In the genomic region with DNA sequence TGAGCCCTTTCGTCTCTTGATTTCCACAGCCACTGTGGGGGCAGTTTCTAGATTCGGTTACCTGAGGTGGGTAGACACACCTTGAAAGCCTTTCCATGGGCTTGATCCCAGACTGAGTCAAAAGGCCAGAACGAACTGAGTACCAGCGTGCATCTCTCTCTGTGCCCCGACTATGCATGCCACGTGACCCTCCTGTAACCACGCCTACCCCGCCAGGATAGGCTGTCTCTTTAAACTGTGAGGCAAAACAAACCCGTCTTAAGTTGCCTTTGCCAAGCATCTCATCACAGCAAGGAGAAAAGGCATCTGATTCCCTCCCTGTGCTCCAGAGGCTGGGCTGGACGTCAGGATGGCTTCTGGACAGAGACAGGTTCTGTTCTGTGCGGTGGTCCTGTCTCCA, we compare ENCODE assay signal across 17 mouse cellular contexts.
DNase-seq lines count a peak whose midpoint lies in the region; ATAC-seq and TF ChIP-seq lines count a peak whose summit lies in the region.
"Had no signal": no experiment of that assay in that cellular context is flagged by ENCODE, and none has a peak within 500 bp of the region (broad histone marks: within the 10 kb centered on the region; RNA-seq: fewer than 3 reads in every experiment).

No protein-coding gene starts in this region.

- peaks cover 16% of the 10 kb centered on the region for H3K4me1 ChIP-seq in heart, embryonic 10.5 days
- H3K4me1 ChIP-seq in lung, adult 2 months (ENCODE audit: control insufficient read depth, insufficient read depth, low read length), result no peaks in the 10 kb centered on the region
- H3K4me1 ChIP-seq in MEL (ENCODE audit: control insufficient read depth in 1 of 2, insufficient read depth in 2 of 2, low read length in 2 of 2), result no peaks in the 10 kb centered on the region
- peaks cover 17% of the 10 kb centered on the region for H3K4me1 ChIP-seq in limb, embryonic 14.5 days (ENCODE audit: control insufficient read depth, insufficient read depth, low read length)

- no peak for TF ChIP-seq RAD21 in MEL (IDR thresholded peaks at IDR 0.05; ENCODE audit: low read depth, low read length)

- no peaks in the 10 kb centered on the region for H3K79me2 ChIP-seq in MEL (ENCODE audit: control insufficient read depth, insufficient read depth, low read length, poor library complexity)

- no peak for TF ChIP-seq EP300 in MEL (IDR thresholded peaks at IDR 0.05; ENCODE audit: low read depth in 1 of 2, low read length in 2 of 2)

- no peaks in the 10 kb centered on the region for H3K9me3 ChIP-seq in heart, embryonic 10.5 days
- H3K9me3 ChIP-seq in MEL (replicated peaks; ENCODE audit: insufficient read depth, low read length), result no peaks in the 10 kb centered on the region
- no peaks in the 10 kb centered on the region for H3K9me3 ChIP-seq in limb, embryonic 14.5 days (ENCODE audit: control insufficient read depth, low read length)
- H3K9me3 ChIP-seq: forebrain, embryonic 10.5 days; heart, embryonic 13.5 days; limb, embryonic 12.5 days; neural tube, embryonic 12.5 days had no signal

- H3K27me3 ChIP-seq in heart, embryonic 10.5 days (ENCODE audit: insufficient read depth, poor library complexity, severe bottlenecking), result peaks cover 30% of the 10 kb centered on the region
- H3K27me3 ChIP-seq in MEL (ENCODE audit: control insufficient read depth in 1 of 2, insufficient read depth in 2 of 2, low read length in 2 of 2), result peaks cover 0 to under 1% of the 10 kb centered on the region in 2 experiments; a peak in 1 of 4 replicates
- no peaks in the 10 kb centered on the region for H3K27me3 ChIP-seq in limb, embryonic 14.5 days (ENCODE audit: control insufficient read depth, insufficient read depth, low read length)
- H3K27me3 ChIP-seq: limb, embryonic 12.5 days had no signal

- ATAC-seq in limb, embryonic 14.5 days (ENCODE audit: low FRiP score, low read depth), result no peak
- no peak for ATAC-seq in erythroid progenitor cell, adult 5-6 weeks (replicated peaks; ENCODE audit: low FRiP score, poor library complexity, severe bottlenecking)
- ATAC-seq: inflammation-experienced regulatory T-cells, adult 6 months had no signal

- 37% methylated on average over 11 of the region's 11 CpGs for WGBS in heart, embryonic 10.5 days
- 51% methylated on average over 11 of the region's 11 CpGs for WGBS in lung, adult 2 months
- 50% methylated on average over 11 of the region's 11 CpGs for WGBS in limb, embryonic 14.5 days

- no peak overlapping the region for H3K27ac ChIP-seq in heart, embryonic 10.5 days
- no peak overlapping the region for H3K27ac ChIP-seq in MEL (ENCODE audit: control insufficient read depth, low read depth, low read length)
- H3K27ac ChIP-seq in limb, embryonic 14.5 days (replicated peaks; ENCODE audit: low read depth, low read length), result no peak overlapping the region
- H3K27ac ChIP-seq: heart, embryonic 13.5 days; neural tube, embryonic 12.5 days had no signal

- no peak for TF ChIP-seq POLR2A in lung, adult 2 months (IDR thresholded peaks at IDR 0.05; ENCODE audit: borderline replicate concordance, extremely low read depth, low read depth, low read length)
- TF ChIP-seq POLR2A in MEL (IDR thresholded peaks at IDR 0.05; ENCODE audit: control insufficient read depth in 1 of 2, insufficient read depth in 1 of 2, low read depth in 1 of 2, low read length in 2 of 2, poor library complexity in 1 of 2), result no peak
- no peak for TF ChIP-seq POLR2A in limb, embryonic 14.5 days (IDR thresholded peaks at IDR 0.05; ENCODE audit: borderline replicate concordance, extremely low read depth, insufficient read depth, insufficient read length)

- DNase-seq in heart, embryonic 10.5 days (ENCODE audit: low spot score), result no peak
- DNase-seq in heart, adult 8-10 months (ENCODE audit: low spot score), result no peak
- DNase-seq in lung, postnatal 36 days, result peak; percentile 15
- DNase-seq in lung, adult 2 months, result no peak
- DNase-seq in MEL (ENCODE audit: low read depth, low spot score), result no peak
- peak; percentile 9 for DNase-seq in limb, embryonic 14.5 days (ENCODE audit: low spot score)
- DNase-seq: adrenal gland, adult 2 months; B cell, adult 2 months; cerebellum, adult 11-12 months; heart, postnatal 4 days; right cerebral cortex, postnatal 14 days had no signal

- TF ChIP-seq CTCF in lung, adult 2 months (IDR thresholded peaks at IDR 0.05; ENCODE audit: insufficient read depth, low read length), result no peak
- TF ChIP-seq CTCF in MEL (IDR thresholded peaks at IDR 0.05 in 2 of 3, conservative IDR thresholded peaks at IDR 0.05 in 1 of 3; ENCODE audit: control insufficient read depth in 1 of 3, insufficient read depth in 1 of 3, low read depth in 2 of 3, low read length in 3 of 3, poor library complexity in 1 of 3, severe bottlenecking in 1 of 3), result no peak

- H3K4me3 ChIP-seq in heart, embryonic 10.5 days, result 0 out of 2 replicates have a peak overlapping the region, but pooled peaks have one; percentile 7
- no peak overlapping the region for H3K4me3 ChIP-seq in lung, adult 2 months (replicated peaks; ENCODE audit: extremely low read depth, low read depth, low read length)
- no peak overlapping the region for H3K4me3 ChIP-seq in MEL (ENCODE audit: control insufficient read depth in 1 of 2, insufficient read depth in 1 of 2, low read depth in 2 of 2, low read length in 2 of 2)
- H3K4me3 ChIP-seq in limb, embryonic 14.5 days (replicated peaks; ENCODE audit: low read length), result no peak overlapping the region
- H3K4me3 ChIP-seq: forebrain, embryonic 10.5 days; heart, embryonic 13.5 days; limb, embryonic 12.5 days; neural tube, embryonic 12.5 days had no signal

- no peaks in the 10 kb centered on the region for H3K36me3 ChIP-seq in heart, embryonic 10.5 days
- H3K36me3 ChIP-seq in MEL (ENCODE audit: control insufficient read depth in 1 of 2, insufficient read depth in 2 of 2, low read length in 2 of 2), result no peaks in the 10 kb centered on the region
- no peaks in the 10 kb centered on the region for H3K36me3 ChIP-seq in limb, embryonic 14.5 days (ENCODE audit: control insufficient read depth, insufficient read depth, low read length)
- H3K36me3 ChIP-seq: forebrain, embryonic 10.5 days; heart, embryonic 13.5 days; limb, embryonic 12.5 days; neural tube, embryonic 12.5 days had no signal

- H3K9ac ChIP-seq in MEL (ENCODE audit: control insufficient read depth, low read depth, low read length, poor library complexity, severe bottlenecking), result no peak overlapping the region
- no peak overlapping the region for H3K9ac ChIP-seq in limb, embryonic 14.5 days (ENCODE audit: low read depth, low read length, severe bottlenecking)
- H3K9ac ChIP-seq: heart, embryonic 13.5 days; limb, embryonic 12.5 days; neural tube, embryonic 12.5 days had no signal

- no peak overlapping the region for H3K4me2 ChIP-seq in limb, embryonic 14.5 days (replicated peaks; ENCODE audit: low read depth, low read length, severe bottlenecking)
- H3K4me2 ChIP-seq: heart, embryonic 13.5 days; limb, embryonic 12.5 days; neural tube, embryonic 12.5 days had no signal

TF ChIP-seq in MEL, 35 proteins besides CTCF, POLR2A, EP300 and RAD21:
- TF ChIP-seq MAZ (IDR thresholded peaks at IDR 0.05; ENCODE audit: low read depth, low read length) (no peak), USF2 (IDR thresholded peaks at IDR 0.05; ENCODE audit: borderline replicate concordance in 1 of 2, insufficient read depth in 1 of 2, low read depth in 1 of 2, low read length in 2 of 2) (no peak), USF1 (IDR thresholded peaks at IDR 0.05; ENCODE audit: low read depth, low read length) (peak; percentile 71), JUND (IDR thresholded peaks at IDR 0.05; ENCODE audit: low read depth, low read length) (no peak), ELF1 (IDR thresholded peaks at IDR 0.05; ENCODE audit: low read depth, low read length) (no peak)

Comparison
In these comparisons a context has a peak if more than half of its experiments do, and no peak if none do; other contexts are left out.
1. DNase-seq: peak in lung, postnatal 36 days (single experiment) and limb, embryonic 14.5 days (single experiment); none in heart, embryonic 10.5 days (single experiment), heart, adult 8-10 months (single experiment), lung, adult 2 months (single experiment) and MEL (single experiment).